Mouse (Mus musculus): Measurements from ENCODE around the gene Ell.

Gene Ell

GRCm38 (mm10) chr8:70596775-70597416 is 57.6 kb downstream of the Ell start:
- in situ Hi-C loops (cut with MboI, MseI) = no loop called here

GRCm38 (mm10) chr8:70597417-70598272 is 58.4 kb downstream of the Ell start:
- in situ Hi-C loops (cut with MboI, MseI) = no loop called here

GRCm38 (mm10) chr8:70598283-70598682 is 59.0 kb downstream of the Ell start:
- in situ Hi-C loops (cut with MboI, MseI) = no loop called here

- in situ Hi-C loops (cut with MboI, MseI) = no loop called here
These were observed 59.5 kb downstream of the Ell start for GRCm38 (mm10) chr8:70598722-70599121.

GRCm38 (mm10) chr8:70599507-70600290 is 60.4 kb downstream of the Ell start:
- in situ Hi-C loops (cut with MboI, MseI) = no loop called here

GRCm38 (mm10) chr8:70600473-70601270 is 61.4 kb downstream of the Ell start:
- in situ Hi-C loops (cut with MboI, MseI) = no loop called here

- in situ Hi-C loops (cut with MboI, MseI) = no loop called here
These were observed 62.0 kb downstream of the Ell start for GRCm38 (mm10) chr8:70601271-70601649.

GRCm38 (mm10) chr8:70602139-70602811 is 63.0 kb downstream of the Ell start:
- in situ Hi-C loops (cut with MboI, MseI) = no loop called here

- in situ Hi-C loops (cut with MboI, MseI) = no loop called here
These were observed 65.3 kb downstream of the Ell start for GRCm38 (mm10) chr8:70604558-70604957.

- in situ Hi-C loops (cut with MboI, MseI) = no loop called here
These were observed 66.9 kb downstream of the Ell start for GRCm38 (mm10) chr8:70605871-70606779.

GRCm38 (mm10) chr8:70606780-70607602 is 67.7 kb downstream of the Ell start:
- in situ Hi-C loops (cut with MboI, MseI) = no loop called here

GRCm38 (mm10) chr8:70607603-70607897 is 68.3 kb downstream of the Ell start:
- in situ Hi-C loops (cut with MboI, MseI) = no loop called here

GRCm38 (mm10) chr8:70607898-70608748 is 68.9 kb downstream of the Ell start:
- in situ Hi-C loops (cut with MboI, MseI) = no loop called here

GRCm38 (mm10) chr8:70608749-70609367 is 69.6 kb downstream of the Ell start, which contains the start of gene Ssbp4:
Ssbp4 (minus strand) TSS chr8:70608872.
- in situ Hi-C loops (cut with MboI, MseI) = no loop called here

- in situ Hi-C loops (cut with MboI, MseI) = no loop called here
These were observed 70.2 kb downstream of the Ell start for GRCm38 (mm10) chr8:70609368-70609848.

- in situ Hi-C loops (cut with MboI, MseI) = no loop called here
These were observed 70.9 kb downstream of the Ell start for GRCm38 (mm10) chr8:70609849-70610795.
